Mouse (Mus musculus): ENCODE measurements around the gene Tmem198. TPM values are rescaled to one million over a fixed set of nuclear protein-coding genes. Genes with fewer than 3 reads are reported as not detected.

Gene Tmem198
- polyA plus RNA-seq, 1 experiment from 2014 or later: 0.18 TPM

DNA sequence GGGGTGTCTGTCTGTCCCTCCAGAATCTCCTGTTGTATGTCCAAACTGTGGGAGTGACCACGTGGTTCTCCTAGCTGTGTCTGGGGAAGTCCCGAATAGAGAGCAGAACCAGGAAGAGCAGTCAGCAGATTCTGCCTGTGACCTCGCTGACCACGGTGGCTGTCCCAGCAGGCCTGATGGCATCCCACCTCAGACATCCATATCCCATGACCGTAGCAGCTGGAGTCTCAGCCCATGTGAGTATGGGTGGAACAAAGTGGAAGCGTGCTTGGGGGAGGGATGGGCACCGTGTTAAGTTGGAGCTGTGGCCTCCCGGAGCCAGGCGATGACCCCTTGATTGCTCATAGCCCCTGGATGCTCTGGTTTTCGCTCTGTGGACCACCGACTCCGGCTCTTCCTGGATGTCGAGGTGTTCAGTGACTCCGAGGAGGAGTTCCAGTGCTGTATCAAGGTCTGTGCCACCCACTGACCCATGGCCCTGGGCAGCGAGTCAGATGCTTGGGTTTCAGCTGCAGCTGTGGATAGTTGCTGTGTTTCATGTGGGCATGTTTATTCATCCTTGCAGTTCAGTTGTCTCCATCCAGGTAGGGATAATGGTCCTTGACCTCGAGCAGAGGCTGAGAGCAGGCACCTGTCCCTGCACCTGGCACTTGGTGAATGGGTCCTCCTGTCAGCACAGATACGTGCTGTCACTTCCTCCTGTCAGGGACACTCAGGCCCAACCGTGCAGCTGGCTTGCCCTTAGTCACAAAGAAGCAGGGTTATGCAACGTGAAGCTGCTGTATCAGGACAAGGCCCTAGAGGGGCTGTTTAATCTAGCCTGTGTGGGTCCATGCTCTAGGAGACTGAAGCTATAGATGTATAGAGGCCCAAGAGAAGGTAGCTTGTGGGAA is 53.2 kb downstream of the Tmem198 start:
- peaks cover 55% of the 10 kb centered on the region for H3K36me3 ChIP-seq
- H3K4me2 ChIP-seq: no peak overlapping the region
- 72% methylated on average over 19 of the region's 19 CpGs for WGBS (ENCODE audit: insufficient replicate concordance)

GRCm38 (mm10) chr1:75533325-75534252 is 54.3 kb downstream of the Tmem198 start:
- no peak for ATAC-seq
- Histone ChIP-seq H3K4me2 (no peak overlapping the region), H3K27ac (no peak overlapping the region), H3K4me1 (no peaks in the 10 kb centered on the region), H3K9ac (no peak overlapping the region), H3K27me3 (replicated peaks) (no peaks in the 10 kb centered on the region), H3K4me3 (no peak overlapping the region), H3K36me3 (peaks cover 48% of the 10 kb centered on the region), H3K9me3 (replicated peaks) (no peaks in the 10 kb centered on the region)
- WGBS (ENCODE audit: insufficient replicate concordance): 75% methylated on average over 19 of the region's 19 CpGs

More for the DNA sequence above, 53.2 kb downstream of the Tmem198 start:
- Histone ChIP-seq H3K27me3 (replicated peaks) (no peaks in the 10 kb centered on the region), H3K9me3 (replicated peaks) (no peaks in the 10 kb centered on the region), H3K4me3 (no peak overlapping the region), H3K9ac (no peak overlapping the region), H3K4me1 (no peaks in the 10 kb centered on the region), H3K27ac (no peak overlapping the region)
- no peak for ATAC-seq

Other genes with a start within 250 kb of the Tmem198 start
- not detected in 2 replicates for gene A630095N17Rik, start 247.4 kb upstream of the Tmem198 start, polyA plus RNA-seq (2016; fragmentation: Nextera tagmentation; extraction: Ambion mirVana)
- 27.2 and 27.8 TPM in 2 replicates for gene Dnajb2, start 243.1 kb upstream of the Tmem198 start, polyA plus RNA-seq (2016; fragmentation: Nextera tagmentation; extraction: Ambion mirVana)
- 0.79 and 0.82 TPM in 2 replicates for gene Ptprn, start 215.0 kb upstream of the Tmem198 start, polyA plus RNA-seq (2016; fragmentation: Nextera tagmentation; extraction: Ambion mirVana)
- gene Resp18, start 201.1 kb upstream of the Tmem198 start, polyA plus RNA-seq (2016; fragmentation: Nextera tagmentation; extraction: Ambion mirVana): 0.32 TPM in 1 of 2 replicates, not detected in the other
- 66.3 and 67.4 TPM in 2 replicates for gene Dnpep, start 161.5 kb upstream of the Tmem198 start, polyA plus RNA-seq (2016; fragmentation: Nextera tagmentation; extraction: Ambion mirVana)
- 6.9 and 7.4 TPM in 2 replicates for gene Des, start 119.2 kb upstream of the Tmem198 start, polyA plus RNA-seq (2016; fragmentation: Nextera tagmentation; extraction: Ambion mirVana)
- 11.4 and 14.3 TPM in 2 replicates for gene Speg, start 104.2 kb upstream of the Tmem198 start, polyA plus RNA-seq (2016; fragmentation: Nextera tagmentation; extraction: Ambion mirVana)
- 44.0 and 47.9 TPM in 2 replicates for gene Gmppa, start 43.6 kb upstream of the Tmem198 start, polyA plus RNA-seq (2016; fragmentation: Nextera tagmentation; extraction: Ambion mirVana)
- 0.83 and 1.3 TPM in 2 replicates for gene Asic4, start 29.1 kb upstream of the Tmem198 start, polyA plus RNA-seq (2016; fragmentation: Nextera tagmentation; extraction: Ambion mirVana)
- gene Chpf, start 225 bp upstream of the Tmem198 start, polyA plus RNA-seq (2016; fragmentation: Nextera tagmentation; extraction: Ambion mirVana): 13.0 and 14.5 TPM in 2 replicates
- 25.2 and 27.9 TPM in 2 replicates for gene Obsl1, start 26.9 kb downstream of the Tmem198 start, polyA plus RNA-seq (2016; fragmentation: Nextera tagmentation; extraction: Ambion mirVana)
- 1.1 and 1.2 TPM in 2 replicates for gene Inha, start 27.5 kb downstream of the Tmem198 start, polyA plus RNA-seq (2016; fragmentation: Nextera tagmentation; extraction: Ambion mirVana)
- 10.2 and 10.5 TPM in 2 replicates for gene Stk11ip, start 42.0 kb downstream of the Tmem198 start, polyA plus RNA-seq (2016; fragmentation: Nextera tagmentation; extraction: Ambion mirVana)
- 2.4 TPM in 2 replicates for gene Slc4a3, start 66.7 kb downstream of the Tmem198 start, polyA plus RNA-seq (2016; fragmentation: Nextera tagmentation; extraction: Ambion mirVana)